Mouse (Mus musculus) fibroblast of lung, adult 2 months (primary cell): Measurements from ENCODE around the gene Krt7.

Experiments
- DNase-seq: peaks from one replicate; pipeline ENCODE4 v3.0.0-alpha.2; 2011; ENCODE audit warnings: low read depth

Gene Krt7

GRCm38 (mm10) chr15:101376776-101377061 lies 34.1 kb upstream of the Krt7 start:
- no peak for DNase-seq

- no peak for DNase-seq
Measured at GRCm38 (mm10) chr15:101378646-101379045, 32.2 kb upstream of the Krt7 start.

GRCm38 (mm10) chr15:101381758-101382157 lies 29.1 kb upstream of the Krt7 start:
- no peak for DNase-seq

- DNase-seq, result no peak
Measured at GRCm38 (mm10) chr15:101382811-101383210, 28.0 kb upstream of the Krt7 start.

- DNase-seq, result no peak
Measured at GRCm38 (mm10) chr15:101384610-101385009, 26.2 kb upstream of the Krt7 start.

- no peak for DNase-seq
Measured at GRCm38 (mm10) chr15:101385064-101385463, 25.8 kb upstream of the Krt7 start.

GRCm38 (mm10) chr15:101387176-101387575 lies 23.7 kb upstream of the Krt7 start:
- DNase-seq, result no peak

DNA sequence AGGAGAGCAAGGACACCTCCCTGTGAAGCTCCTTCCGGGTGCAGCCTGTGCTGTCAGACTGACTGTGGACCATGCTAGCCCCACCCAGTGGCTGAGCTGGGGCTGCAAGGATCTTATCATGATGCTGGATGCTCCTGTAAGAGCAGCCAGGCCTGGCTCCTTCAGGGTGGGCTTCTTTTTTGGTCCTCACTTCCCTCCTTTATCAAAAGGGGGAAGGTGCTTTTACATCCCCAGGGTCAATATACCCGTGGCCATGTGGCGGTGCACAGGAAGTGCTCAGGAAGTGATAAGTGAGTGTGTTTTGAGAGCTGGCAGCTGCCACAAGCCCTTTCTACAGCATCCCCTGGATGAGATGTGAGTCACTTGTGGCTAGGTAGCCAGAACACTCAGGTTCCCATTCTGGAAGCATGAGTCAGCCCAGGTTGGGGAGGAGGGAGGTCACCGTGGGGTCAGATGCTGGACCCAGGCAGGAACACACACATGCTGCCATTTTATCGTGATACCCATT lies 22.8 kb upstream of the Krt7 start:
- DNase-seq, result no peak

DNA sequence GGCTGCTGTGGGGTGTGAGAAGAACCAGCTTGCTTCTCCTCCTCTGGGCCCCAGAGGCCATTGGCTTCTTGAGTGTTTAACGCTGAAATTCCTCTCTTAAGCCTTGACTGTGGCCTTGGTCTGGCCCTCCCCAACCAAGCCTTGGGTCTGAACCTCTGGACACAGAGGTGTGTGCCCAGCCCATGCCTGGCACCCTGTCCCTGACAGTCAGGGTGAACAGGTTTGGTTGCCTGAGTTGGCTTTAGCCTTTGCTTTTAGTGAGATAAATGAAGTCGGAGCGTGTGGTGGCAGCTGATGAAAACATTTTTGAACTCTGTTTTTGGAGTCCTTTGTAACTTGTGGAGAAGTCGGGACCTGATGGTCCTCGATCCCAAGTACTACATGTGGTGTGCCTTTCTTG lies 20.6 kb upstream of the Krt7 start:
- no peak for DNase-seq

GRCm38 (mm10) chr15:101392251-101392650 lies 18.6 kb upstream of the Krt7 start:
- DNase-seq, result no peak

DNA sequence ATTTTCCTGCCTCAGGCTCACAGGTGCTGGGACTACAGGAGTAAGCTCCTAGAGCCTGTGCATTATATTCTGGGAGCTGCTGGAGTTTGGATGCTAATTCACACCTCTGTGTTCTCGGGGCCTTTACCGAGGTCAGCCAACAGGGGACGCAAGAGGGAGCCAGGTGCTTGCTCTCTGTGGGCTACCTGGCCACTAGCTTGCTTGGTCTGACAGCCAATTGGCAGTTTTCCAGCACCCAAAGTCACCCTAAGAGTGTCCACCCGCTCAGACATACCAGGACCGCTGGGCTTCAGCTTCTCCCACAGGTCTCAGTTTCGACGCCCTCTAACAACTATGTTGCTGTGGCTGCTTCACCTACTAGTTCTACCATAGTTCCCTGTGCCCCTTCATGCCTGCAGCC lies 15.9 kb upstream of the Krt7 start:
- no peak for DNase-seq

GRCm38 (mm10) chr15:101396466-101396865 lies 14.4 kb upstream of the Krt7 start:
- DNase-seq, result no peak

GRCm38 (mm10) chr15:101396921-101397320 lies 13.9 kb upstream of the Krt7 start:
- DNase-seq, result no peak

- DNase-seq, result no peak
Measured at GRCm38 (mm10) chr15:101397683-101398082, 13.2 kb upstream of the Krt7 start.

- no peak for DNase-seq
Measured at GRCm38 (mm10) chr15:101398269-101398668, 12.6 kb upstream of the Krt7 start.

DNA sequence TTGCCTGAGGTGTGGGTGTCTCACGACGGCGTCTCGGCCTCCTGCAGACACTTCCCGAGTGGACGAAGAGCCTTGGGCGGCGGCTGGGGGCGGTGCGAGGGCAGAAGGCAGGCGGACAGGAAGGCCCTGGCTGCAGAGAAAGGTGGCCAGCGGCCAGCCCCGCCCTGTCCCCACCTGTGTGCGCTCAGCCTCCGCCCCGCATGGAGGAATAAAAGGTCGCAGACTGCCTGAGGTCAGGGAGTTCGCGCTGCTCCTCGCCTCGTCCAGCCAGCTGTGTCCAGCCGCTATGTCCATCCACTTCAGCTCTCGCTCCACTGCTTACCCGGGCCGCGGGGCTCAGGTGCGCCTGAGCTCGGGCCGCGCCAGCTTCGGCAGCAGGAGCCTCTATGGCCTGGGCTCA lies 1.3 kb downstream of the Krt7 start:
- DNase-seq, result no peak

DNA sequence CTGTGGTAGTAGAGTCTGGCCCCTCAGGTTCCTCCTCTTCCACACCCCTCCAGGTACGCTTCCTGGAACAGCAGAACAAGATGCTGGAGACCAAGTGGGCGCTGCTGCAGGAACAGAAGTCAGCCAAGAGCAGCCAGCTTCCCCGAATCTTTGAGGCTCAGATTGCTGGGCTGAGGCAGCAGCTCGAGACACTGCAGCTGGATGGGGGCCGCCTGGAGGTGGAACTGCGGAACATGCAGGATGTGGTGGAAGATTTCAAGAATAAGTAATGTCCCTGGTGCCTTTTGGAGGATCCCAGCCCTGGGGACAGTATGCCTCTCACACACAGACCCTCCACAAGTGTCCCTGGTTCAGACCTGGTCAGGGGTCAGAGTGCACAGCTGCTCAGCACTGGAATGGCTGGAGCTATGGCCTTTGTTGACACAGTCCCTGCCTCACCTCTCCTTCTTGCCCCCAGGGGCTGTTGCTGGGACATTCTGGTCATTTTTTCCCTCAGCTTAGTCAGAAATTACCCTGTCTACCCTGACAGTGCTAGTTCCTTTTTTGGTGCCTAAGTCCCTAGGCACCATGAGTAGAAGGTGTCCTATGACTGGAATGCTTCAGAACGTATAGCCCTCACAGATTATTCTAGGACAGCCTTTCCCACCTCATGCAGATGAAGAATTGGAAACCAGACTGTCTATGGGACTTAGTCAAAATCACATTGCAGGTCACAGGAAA lies 3.2 kb downstream of the Krt7 start:
- no peak for DNase-seq

GRCm38 (mm10) chr15:101414807-101415565 lies 4.1 kb downstream of the Krt7 start:
- no peak for DNase-seq

DNA sequence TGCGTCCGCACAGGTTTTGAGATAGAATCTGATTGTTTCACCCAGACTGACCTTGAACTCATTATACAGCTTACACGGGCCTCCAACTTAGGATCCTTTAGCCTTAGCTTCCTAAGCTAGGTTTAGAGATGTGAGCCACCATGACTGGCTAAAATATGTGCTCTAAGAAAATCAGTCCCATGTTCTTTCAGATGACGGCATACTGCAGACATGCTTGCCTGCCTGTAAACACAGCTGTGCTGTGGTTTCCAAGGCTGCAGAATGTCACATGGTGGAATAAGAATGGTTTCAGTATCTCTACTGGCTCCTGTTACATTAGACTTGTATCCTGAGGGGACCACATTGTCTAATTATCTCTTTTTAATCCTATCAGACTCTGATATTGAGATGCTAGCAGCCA lies 8.1 kb downstream of the Krt7 start:
- no peak for DNase-seq

- DNase-seq, result no peak
Measured at GRCm38 (mm10) chr15:101420903-101421302, 10.1 kb downstream of the Krt7 start.

DNA sequence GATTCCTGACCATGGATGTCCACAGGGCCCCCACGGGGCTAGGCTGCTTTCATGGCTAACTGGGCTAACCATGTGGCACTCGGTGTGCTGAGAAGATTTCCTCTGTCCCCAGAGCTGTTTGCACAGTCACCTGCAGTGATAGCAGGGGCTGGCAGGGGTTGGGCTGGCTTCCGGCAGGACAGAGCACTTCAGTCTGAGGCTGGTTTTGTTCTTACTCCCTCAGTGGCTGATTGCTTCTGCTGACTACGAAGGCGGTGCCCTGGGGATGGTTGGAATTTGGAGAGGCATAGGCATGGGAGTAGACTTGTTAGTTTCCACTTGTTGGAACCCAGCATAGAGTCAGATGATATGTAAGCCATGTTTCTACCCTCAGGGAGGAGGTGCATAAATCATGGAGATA lies 14.1 kb downstream of the Krt7 start:
- no peak for DNase-seq

GRCm38 (mm10) chr15:101436611-101437010 lies 25.8 kb downstream of the Krt7 start:
- no peak for DNase-seq

GRCm38 (mm10) chr15:101438555-101438954 lies 27.7 kb downstream of the Krt7 start, which contains the start of gene Krt87:
Gene Krt87, minus strand, starts transcription at chr15:101438804.
- no peak for DNase-seq

GRCm38 (mm10) chr15:101440837-101441236 lies 30.0 kb downstream of the Krt7 start:
- no peak for DNase-seq
